Mouse (Mus musculus) embryonic facial prominence, embryonic 12.5 days (tissue): Measurements from ENCODE around the gene Gm10073. TPM values are rescaled to one million over a fixed set of nuclear protein-coding genes. Genes with fewer than 3 reads are reported as not detected.
"Not testable (repeated sequence)": the region's sequence is repeated elsewhere in the genome, so short reads cannot be mapped to it uniquely, and the experiment has no call there.

ENCODE experiments used
- ATAC-seq: fragments of 200-750 bp; cut with Nextera tagmentation; 2 replicates; pipeline ENCODE4 v1.8.0; 2017; ENCODE audit not compliant: insufficient number of reproducible peaks, insufficient read depth, low FRiP score, low TSS enrichment
- H3K27ac ChIP-seq: fragments of 300-500 bp; sonication (generic); 2 replicates; pipeline ENCODE4 v1.5.1; 2016; ENCODE audit warnings: mild to moderate bottlenecking
- H3K27me3 ChIP-seq: fragments of 300-500 bp; sonication (generic); 2 replicates; pipeline ENCODE4 v1.6.1; 2016; ENCODE audit warnings: mild to moderate bottlenecking, moderate library complexity
- H3K36me3 ChIP-seq: fragments of 300-500 bp; sonication (generic); 2 replicates; pipeline ENCODE4 v1.6.1; 2016; ENCODE audit warnings: mild to moderate bottlenecking
- H3K4me1 ChIP-seq: fragments of 300-500 bp; sonication (generic); 2 replicates; pipeline ENCODE4 v1.6.1; 2016
- H3K4me2 ChIP-seq: fragments of 300-500 bp; sonication (generic); replicated peaks from 2 replicates; pipeline ENCODE4 v1.6.1; 2016; ENCODE audit warnings: mild to moderate bottlenecking, moderate library complexity
- H3K4me3 ChIP-seq: fragments of 300-500 bp; sonication (generic); 2 replicates; pipeline ENCODE4 v1.5.1; 2016; ENCODE audit warnings: mild to moderate bottlenecking
- H3K9ac ChIP-seq: fragments of 300-500 bp; sonication (generic); 2 replicates; pipeline ENCODE4 v1.6.1; 2016; ENCODE audit warnings: mild to moderate bottlenecking, moderate library complexity
- H3K9me3 ChIP-seq: fragments of 300-500 bp; sonication (generic); 2 replicates; pipeline ENCODE4 v1.6.1; 2016; ENCODE audit warnings: mild to moderate bottlenecking, moderate library complexity
- WGBS: fragments of 180-500 bp; shearing (Covaris S2); methylation state at CpG from one replicate; pipeline ENCODE4 v1.1.7; 2016; 5-methylcytosine and 5-hydroxymethylcytosine counted together
- polyA plus RNA-seq: library from polyadenylated mRNA; unstranded; fragments of >200 nt; fragmentation: Nextera tagmentation; extraction: Ambion mirVana; gene quantifications from 2 replicates; pipeline ENCODE4 v1.2.1, GENCODE M21; 2016

Gene Gm10073
- polyA plus RNA-seq = 5.4 and 6.1 TPM in 2 replicates

DNA sequence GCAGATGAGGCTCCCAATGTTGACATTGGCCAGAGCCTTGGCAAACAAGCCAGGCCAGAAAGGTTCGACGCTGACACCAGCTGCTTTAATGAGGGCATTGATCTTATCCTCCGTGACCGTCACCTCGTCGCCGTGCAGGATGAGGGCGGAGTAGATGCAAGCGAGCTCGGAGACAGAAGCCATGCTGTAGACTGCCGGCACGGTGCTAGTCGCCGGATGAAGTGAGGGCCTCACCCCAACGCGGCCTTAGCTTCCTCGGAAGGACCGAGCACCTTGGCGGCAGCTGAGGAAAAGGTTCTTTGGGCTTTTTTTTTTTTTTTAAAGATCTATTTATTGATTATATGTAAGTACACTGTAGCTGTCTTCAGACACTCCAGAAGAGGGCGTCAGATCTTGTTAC is at the start of gene Gm10073:
Gene Gm10073, minus strand, starts transcription at position 294 of the 400 bp plus-strand sequence.
- H3K9ac ChIP-seq, ATAC-seq, H3K27ac ChIP-seq, H3K9me3 ChIP-seq, H3K4me1 ChIP-seq, H3K36me3 ChIP-seq, H3K4me3 ChIP-seq, H3K27me3 ChIP-seq, H3K4me2 ChIP-seq: not testable (repeated sequence)
- WGBS = 46% methylated on average over 20 of the region's 20 CpGs

GRCm38 (mm10) chr8:106623016-106623415 is 49.8 kb upstream of the Gm10073 start:
- Histone ChIP-seq H3K27ac (no peak overlapping the region), H3K36me3 (no peaks in the 10 kb centered on the region), H3K4me1 (peaks cover 10% of the 10 kb centered on the region; the same call in 1 of the 2 replicates), H3K27me3 (no peaks in the 10 kb centered on the region), H3K9ac (no peak overlapping the region), H3K9me3 (no peaks in the 10 kb centered on the region), H3K4me2 (no peak overlapping the region), H3K4me3 (no peak overlapping the region)
- no peak for ATAC-seq
- WGBS = 52% methylated on average over 5 of the region's 5 CpGs

DNA sequence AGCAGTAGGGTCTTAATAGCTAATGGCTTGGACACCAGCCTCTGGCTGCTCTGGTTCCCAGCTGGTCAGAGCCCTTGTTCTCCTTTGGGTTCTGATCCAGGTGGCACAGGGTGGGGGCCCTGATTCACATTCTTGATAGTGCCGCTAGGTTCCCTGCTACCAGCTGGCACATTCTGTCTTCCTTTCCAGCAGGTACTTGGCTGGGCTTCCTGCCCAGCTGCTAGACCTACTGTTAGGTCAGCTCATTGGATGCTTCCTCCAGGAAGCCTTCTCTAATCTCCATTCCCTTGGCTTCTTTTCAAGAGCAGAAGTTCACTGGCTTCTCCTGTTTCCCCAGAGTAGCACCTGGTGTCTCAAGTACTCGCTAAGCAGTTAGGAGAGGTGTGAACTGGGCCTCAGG is 47.2 kb upstream of the Gm10073 start:
- H3K27ac ChIP-seq = no peak overlapping the region
- H3K9ac ChIP-seq = no peak overlapping the region
- no peak overlapping the region for H3K4me2 ChIP-seq
- ATAC-seq = no peak
- H3K9me3 ChIP-seq = no peaks in the 10 kb centered on the region
- peaks cover 10% of the 10 kb centered on the region; the same call in 1 of the 2 replicates for H3K4me1 ChIP-seq
- no peaks in the 10 kb centered on the region for H3K36me3 ChIP-seq
- H3K4me3 ChIP-seq = no peak overlapping the region
- H3K27me3 ChIP-seq = no peaks in the 10 kb centered on the region
- 86% methylated on average over 2 of the region's 2 CpGs for WGBS

- Histone ChIP-seq H3K27me3 (no peaks in the 10 kb centered on the region), H3K9me3 (no peaks in the 10 kb centered on the region), H3K9ac (no peak overlapping the region), H3K4me2 (no peak overlapping the region), H3K4me3 (no peak overlapping the region), H3K4me1 (peaks cover 10% of the 10 kb centered on the region; the same call in 1 of the 2 replicates), H3K36me3 (no peaks in the 10 kb centered on the region), H3K27ac (peak overlapping the region; percentile 32; the same call in 1 of the 2 replicates)
- WGBS = 32% methylated on average over 9 of the region's 9 CpGs
- peak; percentile 64; the same call in 1 of the 2 replicates for ATAC-seq
Measured at GRCm38 (mm10) chr8:106619549-106620245, 46.4 kb upstream of the Gm10073 start.

DNA sequence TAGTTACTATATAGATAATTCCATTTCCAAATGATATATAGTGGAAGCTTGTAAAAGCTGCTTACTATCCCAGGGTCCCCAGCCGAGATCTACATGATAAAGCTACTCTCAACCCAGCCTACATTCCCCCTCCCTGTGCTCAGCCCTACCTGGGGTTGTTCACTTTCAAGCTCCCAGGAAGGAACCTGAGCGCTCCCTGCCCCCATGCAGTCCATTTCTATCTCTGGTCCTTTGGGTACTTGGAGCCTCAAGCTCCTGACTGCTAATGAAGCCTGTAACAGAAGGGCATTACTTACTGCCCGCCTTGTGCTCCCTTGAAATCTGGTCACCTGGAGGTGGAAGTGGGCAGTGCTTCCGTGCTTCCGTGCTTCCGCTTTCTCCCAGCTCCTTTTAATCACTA is 45.1 kb upstream of the Gm10073 start:
- Histone ChIP-seq H3K27me3 (no peaks in the 10 kb centered on the region), H3K27ac (no peak overlapping the region), H3K9me3 (no peaks in the 10 kb centered on the region), H3K9ac (no peak overlapping the region), H3K4me1 (peaks cover 10% of the 10 kb centered on the region; the same call in 1 of the 2 replicates), H3K4me2 (no peak overlapping the region), H3K4me3 (no peak overlapping the region), H3K36me3 (no peaks in the 10 kb centered on the region)
- no peak for ATAC-seq
- 38% methylated on average over 6 of the region's 6 CpGs for WGBS

DNA sequence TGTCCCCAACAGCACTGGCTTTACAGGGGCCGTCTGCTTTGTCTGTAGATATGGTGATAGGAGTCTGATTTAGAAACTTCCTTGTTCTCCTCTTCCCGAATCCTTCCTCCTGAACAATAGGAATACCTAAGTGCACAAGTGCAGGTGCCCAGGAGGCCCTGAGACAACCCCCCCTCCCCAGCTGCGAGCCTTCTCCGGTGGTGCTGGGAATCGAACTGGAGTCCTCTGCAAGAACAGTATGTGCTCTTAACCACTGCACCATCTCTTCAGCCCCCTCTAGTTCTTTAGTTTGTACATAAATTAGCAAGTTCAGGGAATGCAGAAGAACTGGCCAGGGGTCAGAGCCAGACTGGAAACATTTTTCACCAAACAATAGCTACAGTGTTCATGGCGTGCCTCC is 44.6 kb upstream of the Gm10073 start:
- no peak overlapping the region for H3K27ac ChIP-seq
- no peak overlapping the region for H3K4me2 ChIP-seq
- no peaks in the 10 kb centered on the region for H3K27me3 ChIP-seq
- H3K4me3 ChIP-seq = no peak overlapping the region
- peaks cover 10% of the 10 kb centered on the region; the same call in 1 of the 2 replicates for H3K4me1 ChIP-seq
- no peaks in the 10 kb centered on the region for H3K36me3 ChIP-seq
- 66% methylated on average over 6 of the region's 6 CpGs for WGBS
- no peak overlapping the region for H3K9ac ChIP-seq
- no peaks in the 10 kb centered on the region for H3K9me3 ChIP-seq
- no peak for ATAC-seq

DNA sequence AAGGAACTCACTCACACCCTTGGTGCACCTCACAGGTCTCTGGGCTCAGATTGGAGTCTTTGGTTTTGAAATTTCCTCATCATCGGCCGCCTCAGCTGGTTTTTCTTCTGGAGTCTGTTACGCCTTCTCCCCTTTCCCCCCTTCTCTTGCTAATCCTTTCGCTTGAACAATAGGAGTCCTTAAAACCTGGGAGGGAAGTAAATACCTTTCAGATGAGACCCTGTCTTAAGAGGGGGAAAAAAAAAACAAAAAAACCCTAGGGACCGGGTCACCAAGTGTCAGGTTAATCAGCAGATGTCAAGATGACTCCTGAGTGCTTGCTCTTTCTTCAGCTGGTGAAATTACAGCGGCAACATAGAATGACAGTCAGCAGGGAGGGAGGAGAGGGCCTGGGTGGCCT is 43.9 kb upstream of the Gm10073 start:
- H3K4me3 ChIP-seq = no peak overlapping the region
- H3K4me2 ChIP-seq = no peak overlapping the region
- WGBS = 19% methylated on average over 6 of the region's 6 CpGs
- no peak for ATAC-seq
- H3K27ac ChIP-seq = no peak overlapping the region
- H3K4me1 ChIP-seq = peaks cover 10% of the 10 kb centered on the region; the same call in 1 of the 2 replicates
- no peaks in the 10 kb centered on the region for H3K36me3 ChIP-seq
- no peak overlapping the region for H3K9ac ChIP-seq
- H3K27me3 ChIP-seq = no peaks in the 10 kb centered on the region
- no peaks in the 10 kb centered on the region for H3K9me3 ChIP-seq

DNA sequence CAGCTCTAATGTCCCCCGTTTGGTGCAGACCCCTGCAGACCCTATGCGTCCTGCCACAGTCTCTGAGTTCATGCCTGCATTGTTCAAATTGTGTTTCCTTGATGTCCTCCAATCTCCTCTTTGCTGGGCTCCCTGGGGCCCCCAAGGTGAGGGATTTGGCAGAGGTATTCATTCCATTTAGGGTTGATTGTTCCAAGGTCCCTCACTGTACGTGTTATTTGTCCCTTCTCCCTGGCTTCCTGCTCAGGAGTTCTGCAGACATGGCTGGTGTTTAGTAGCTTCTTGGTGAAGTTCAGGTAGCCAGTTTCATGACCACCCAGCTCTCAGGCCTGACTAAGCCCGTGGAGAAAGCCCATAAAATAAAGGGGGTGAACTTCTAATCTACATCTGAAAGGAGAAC is 43.4 kb upstream of the Gm10073 start:
- Histone ChIP-seq H3K9ac (no peak overlapping the region), H3K36me3 (no peaks in the 10 kb centered on the region), H3K9me3 (no peaks in the 10 kb centered on the region), H3K4me1 (peaks cover 10% of the 10 kb centered on the region; the same call in 1 of the 2 replicates), H3K27ac (no peak overlapping the region), H3K4me3 (no peak overlapping the region), H3K27me3 (no peaks in the 10 kb centered on the region), H3K4me2 (no peak overlapping the region)
- no peak for ATAC-seq
- 39% methylated on average over 4 of the region's 4 CpGs for WGBS

DNA sequence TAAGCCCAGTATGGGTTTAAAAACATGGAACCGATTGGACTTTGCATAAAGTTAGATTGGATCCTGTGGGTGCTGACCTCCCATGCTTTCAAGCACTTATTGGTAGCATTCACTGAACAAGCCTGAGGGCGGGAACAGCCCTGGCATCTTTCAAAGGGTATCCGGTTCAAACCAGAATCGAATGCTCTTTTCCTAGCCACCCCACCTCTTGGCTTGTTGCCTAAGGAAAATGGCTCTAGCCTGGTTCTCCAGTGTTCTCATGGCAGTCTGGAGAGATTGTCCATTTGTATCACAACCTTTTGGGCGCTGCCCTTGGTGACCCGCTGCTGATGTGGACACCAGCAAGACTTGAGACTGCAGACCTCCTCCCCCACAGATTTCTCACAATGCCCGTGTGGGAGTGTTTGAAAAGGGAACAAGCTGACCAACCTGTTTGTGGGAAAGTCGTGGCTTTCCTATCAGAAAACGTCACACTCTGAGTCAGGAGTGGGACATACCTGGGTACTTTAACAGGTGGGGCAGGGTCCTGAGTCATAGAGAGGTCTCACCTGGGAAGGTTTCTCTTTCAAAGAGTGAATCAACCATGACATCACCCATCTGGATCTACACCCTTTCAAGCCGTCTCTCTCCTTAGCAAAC is 42.5 kb upstream of the Gm10073 start:
- H3K4me3 ChIP-seq = no peak overlapping the region
- H3K27ac ChIP-seq = no peak overlapping the region
- H3K27me3 ChIP-seq = no peaks in the 10 kb centered on the region
- peaks cover 10% of the 10 kb centered on the region; the same call in 1 of the 2 replicates for H3K4me1 ChIP-seq
- 66% methylated on average over 10 of the region's 10 CpGs for WGBS
- no peak overlapping the region for H3K4me2 ChIP-seq
- H3K9me3 ChIP-seq = no peaks in the 10 kb centered on the region
- ATAC-seq = no peak
- no peak overlapping the region for H3K9ac ChIP-seq
- no peaks in the 10 kb centered on the region for H3K36me3 ChIP-seq

GRCm38 (mm10) chr8:106614704-106615103 is 41.4 kb upstream of the Gm10073 start:
- H3K27ac ChIP-seq = no peak overlapping the region
- no peak for ATAC-seq
- H3K4me3 ChIP-seq = no peak overlapping the region
- WGBS = 27% methylated on average over 5 of the region's 5 CpGs
- peaks cover 5% of the 10 kb centered on the region; the same call in 1 of the 2 replicates for H3K4me1 ChIP-seq
- no peak overlapping the region for H3K9ac ChIP-seq
- no peak overlapping the region for H3K4me2 ChIP-seq
- no peaks in the 10 kb centered on the region for H3K36me3 ChIP-seq
- no peaks in the 10 kb centered on the region for H3K27me3 ChIP-seq
- H3K9me3 ChIP-seq = no peaks in the 10 kb centered on the region

- WGBS = 47% methylated on average over 3 of the region's 3 CpGs
- H3K36me3 ChIP-seq = no peaks in the 10 kb centered on the region
- no peak overlapping the region for H3K4me3 ChIP-seq
- H3K27ac ChIP-seq = no peak overlapping the region
- ATAC-seq = no peak
- H3K9me3 ChIP-seq = no peaks in the 10 kb centered on the region
- no peak overlapping the region for H3K4me2 ChIP-seq
- no peak overlapping the region for H3K9ac ChIP-seq
- H3K27me3 ChIP-seq = no peaks in the 10 kb centered on the region
- H3K4me1 ChIP-seq = no peaks in the 10 kb centered on the region; the same call in 1 of the 2 replicates
Measured at GRCm38 (mm10) chr8:106612047-106612446, 38.8 kb upstream of the Gm10073 start.
